Mouse (Mus musculus): ENCODE results near the gene Mrln. TPM values are rescaled to one million over a fixed set of nuclear protein-coding genes. Genes with fewer than 3 reads are reported as not detected.

Mrln gene
- total and polyA plus RNA-seq, 2 experiments from 2014 or later, result 1.3 to 1.9 TPM

DNA sequence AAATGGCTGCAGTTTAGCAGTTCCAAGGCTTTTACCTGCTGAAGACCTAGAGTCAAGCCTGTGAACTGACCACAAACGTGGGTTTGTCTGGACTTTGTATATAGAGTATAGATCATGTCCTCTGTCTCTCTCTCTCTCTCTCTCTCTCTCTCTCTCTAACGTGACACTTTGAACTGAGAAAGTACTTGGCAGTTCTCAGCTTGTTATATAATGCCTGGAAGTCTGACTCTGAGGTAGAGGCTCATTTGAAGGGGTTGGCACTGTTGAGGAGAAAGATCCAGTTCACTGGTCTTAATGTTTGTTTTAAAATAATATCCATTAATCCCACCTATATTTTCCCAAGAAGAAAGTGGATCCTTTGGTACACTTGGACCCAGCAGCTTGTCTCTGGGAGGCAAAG lies 33.5 kb downstream of the Mrln start:
- TF ChIP-seq CTCF (IDR thresholded peaks at IDR 0.05), result no peak
- Histone ChIP-seq H3K4me2 (ENCODE audit: low read depth, low read length, poor library complexity, severe bottlenecking) (no peak overlapping the region), H3K9ac (replicated peaks; ENCODE audit: low read length, poor library complexity, severe bottlenecking) (no peak overlapping the region), H3K27ac (ENCODE audit: low read depth, low read length) (no peak overlapping the region), H3K4me3 (ENCODE audit: low read depth, low read length) (no peak overlapping the region), H3K9me3 (ENCODE audit: low read length) (no peaks in the 10 kb centered on the region), H3K4me1 (ENCODE audit: insufficient read depth, low read length) (no peaks in the 10 kb centered on the region), H3K36me3 (ENCODE audit: insufficient read depth, low read length) (no peaks in the 10 kb centered on the region), H3K27me3 (ENCODE audit: insufficient read depth, low read length) (no peaks in the 10 kb centered on the region; the same call in 1 of the 2 replicates)
- ATAC-seq (ENCODE audit: low FRiP score), result no peak
- DNase-seq (ENCODE audit: low spot score), result no peak
- WGBS, result 79% methylated on average over 2 of the region's 2 CpGs

DNA sequence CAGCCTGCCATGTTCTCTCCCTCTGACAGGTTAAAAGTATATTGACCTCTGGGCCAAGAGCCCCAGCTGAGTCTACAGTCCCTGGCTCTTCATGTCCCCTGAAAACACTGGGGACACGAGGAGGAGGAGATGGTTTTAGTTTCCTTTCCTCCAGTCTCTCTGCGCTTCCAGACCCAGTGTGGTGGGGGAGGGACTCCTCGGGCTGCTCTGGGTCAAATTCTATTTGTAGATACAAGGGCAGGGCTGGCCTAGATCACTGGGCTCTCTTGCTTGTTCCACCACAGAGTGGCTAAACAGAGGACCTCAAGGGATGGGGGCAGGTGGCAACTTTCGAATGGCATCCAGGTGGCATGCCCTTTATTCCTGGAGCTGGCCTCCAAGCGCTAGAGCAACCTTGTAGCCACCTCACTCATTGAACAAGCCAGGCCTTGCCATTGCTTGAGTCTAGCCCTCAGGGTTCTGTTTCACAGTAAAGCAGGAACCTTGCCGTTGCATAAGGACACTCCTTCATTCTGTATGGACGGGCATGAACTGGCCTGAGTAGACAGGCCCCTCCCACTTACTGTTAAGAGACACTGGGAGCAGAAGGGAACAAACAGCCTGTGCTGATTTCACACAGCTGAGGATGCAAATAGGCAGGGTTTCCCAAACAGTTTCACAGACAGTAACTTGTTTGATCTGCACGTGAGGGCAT lies 38.4 kb downstream of the Mrln start:
- Histone ChIP-seq H3K4me2 (ENCODE audit: low read depth, low read length, poor library complexity, severe bottlenecking) (no peak overlapping the region), H3K9ac (replicated peaks; ENCODE audit: low read length, poor library complexity, severe bottlenecking) (no peak overlapping the region), H3K9me3 (ENCODE audit: low read length) (no peaks in the 10 kb centered on the region), H3K4me3 (ENCODE audit: low read depth, low read length) (no peak overlapping the region), H3K27me3 (ENCODE audit: insufficient read depth, low read length) (peaks cover 9% of the 10 kb centered on the region), H3K36me3 (ENCODE audit: insufficient read depth, low read length) (no peaks in the 10 kb centered on the region), H3K27ac (ENCODE audit: low read depth, low read length) (no peak overlapping the region), H3K4me1 (ENCODE audit: insufficient read depth, low read length) (no peaks in the 10 kb centered on the region)
- TF ChIP-seq CTCF (IDR thresholded peaks at IDR 0.05), result no peak
- no peak for ATAC-seq (ENCODE audit: low FRiP score)
- 52% methylated on average over 8 of the region's 8 CpGs for WGBS
- no peak for DNase-seq (ENCODE audit: low spot score)

DNA sequence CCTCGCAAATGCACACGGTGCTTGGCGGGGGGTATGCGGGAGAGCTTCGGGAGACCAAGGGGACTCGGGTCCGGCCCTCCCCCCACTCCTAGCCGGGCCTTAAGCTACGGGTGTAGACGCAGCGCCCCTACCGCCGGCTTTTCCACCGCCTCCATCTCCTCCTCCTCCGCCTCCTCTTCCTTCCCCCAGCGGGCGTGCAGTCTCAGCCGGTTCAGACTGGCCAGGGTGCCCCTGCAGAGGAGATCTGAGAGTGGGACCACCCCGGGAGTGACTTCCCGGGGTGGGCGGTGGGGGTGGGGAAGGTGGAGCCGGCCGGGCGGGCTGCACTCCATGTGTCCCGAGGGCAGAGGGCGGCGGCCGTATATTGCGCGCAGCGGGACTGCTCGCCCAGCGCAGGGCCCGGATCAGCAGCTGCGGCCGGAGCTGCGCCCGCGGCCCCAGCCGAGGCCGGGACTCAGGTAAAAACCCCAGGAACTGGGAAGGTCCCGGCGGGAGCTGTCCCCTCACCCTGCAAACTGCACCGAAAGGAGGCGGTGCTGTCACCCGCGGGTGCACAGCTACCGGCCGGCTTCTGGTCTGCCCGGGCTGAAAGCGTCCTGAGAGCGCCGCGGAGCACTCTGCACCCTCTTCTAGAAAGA lies 40.6 kb downstream of the Mrln start, which contains the start of gene Slc16a9:
TSS of gene Slc16a9 (plus strand) at position 180 of the 638 bp plus-strand sequence.
- Histone ChIP-seq H3K9ac (replicated peaks; ENCODE audit: low read length, poor library complexity, severe bottlenecking) (peak within 1 kb of the TSS; percentile 79), H3K4me3 (ENCODE audit: low read depth, low read length) (peak within 1 kb of the TSS; percentile 71), H3K27ac (ENCODE audit: low read depth, low read length) (no peak within 1 kb of the TSS), H3K27me3 (ENCODE audit: insufficient read depth, low read length) (peaks cover 9% of the 10 kb centered on the region; the same call in 1 of the 2 replicates), H3K4me1 (ENCODE audit: insufficient read depth, low read length) (no peaks in the 10 kb centered on the region), H3K4me2 (ENCODE audit: low read depth, low read length, poor library complexity, severe bottlenecking) (peak within 1 kb of the TSS; percentile 98), H3K9me3 (ENCODE audit: low read length) (no peaks in the 10 kb centered on the region), H3K36me3 (ENCODE audit: insufficient read depth, low read length) (no peaks in the 10 kb centered on the region)
- DNase-seq (ENCODE audit: low spot score), result peak; percentile 68
- TF ChIP-seq CTCF (IDR thresholded peaks at IDR 0.05), result peak; percentile 64
- under 1% methylated on average over 52 of the region's 54 CpGs for WGBS
- peak; percentile 92 for ATAC-seq (ENCODE audit: low FRiP score)

DNA sequence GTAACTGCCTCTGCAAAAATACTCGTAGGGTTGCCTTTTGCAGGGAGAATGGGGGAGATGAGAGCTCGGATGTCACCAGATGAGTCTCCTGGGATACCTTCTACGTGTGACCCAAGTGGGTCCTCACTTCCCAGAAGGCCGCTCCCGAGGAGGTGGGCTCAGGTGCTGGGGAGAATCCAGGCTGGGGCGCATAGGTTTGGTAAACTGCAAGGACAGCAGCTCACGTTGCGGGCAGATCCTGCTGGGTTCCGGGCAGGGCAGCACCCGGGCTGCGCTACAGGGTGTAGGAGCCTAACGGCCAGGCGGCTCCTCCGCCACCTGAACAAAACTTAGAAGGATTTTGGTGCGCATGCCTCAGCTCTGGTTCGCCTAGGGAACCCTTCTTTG lies 41.1 kb downstream of the Mrln start:
- no peak for TF ChIP-seq CTCF (IDR thresholded peaks at IDR 0.05)
- Histone ChIP-seq H3K27me3 (ENCODE audit: insufficient read depth, low read length) (peaks cover 9% of the 10 kb centered on the region; the same call in 1 of the 2 replicates), H3K9ac (replicated peaks; ENCODE audit: low read length, poor library complexity, severe bottlenecking) (peak overlapping the region; percentile 79), H3K4me1 (ENCODE audit: insufficient read depth, low read length) (no peaks in the 10 kb centered on the region), H3K4me3 (ENCODE audit: low read depth, low read length) (peak overlapping the region; percentile 71), H3K27ac (ENCODE audit: low read depth, low read length) (no peak overlapping the region), H3K9me3 (ENCODE audit: low read length) (no peaks in the 10 kb centered on the region), H3K36me3 (ENCODE audit: insufficient read depth, low read length) (no peaks in the 10 kb centered on the region), H3K4me2 (ENCODE audit: low read depth, low read length, poor library complexity, severe bottlenecking) (peak overlapping the region; percentile 98)
- ATAC-seq (ENCODE audit: low FRiP score) (no peak), DNase-seq (ENCODE audit: low spot score) (no peak)
- WGBS, result 2% methylated on average over 16 of the region's 16 CpGs

DNA sequence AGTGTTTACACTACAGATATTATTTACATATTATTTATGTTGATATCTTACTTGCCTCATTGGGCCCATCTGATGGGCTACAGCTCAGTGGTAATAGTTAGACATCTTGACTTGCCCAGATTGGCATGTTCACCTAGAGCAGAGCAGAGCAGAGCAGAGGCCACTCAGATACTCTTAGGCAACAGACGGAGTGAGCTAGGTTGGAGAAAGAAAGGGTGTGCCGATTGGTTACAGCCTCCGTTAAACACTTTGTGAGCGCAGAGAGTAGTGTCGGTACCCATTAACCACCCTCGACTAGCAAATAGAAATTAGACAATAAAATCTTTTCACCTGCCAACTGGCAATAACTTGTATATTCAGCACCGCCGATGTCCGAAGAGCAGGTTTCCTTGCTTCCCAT lies 41.6 kb downstream of the Mrln start:
- 44% methylated on average over 9 of the region's 9 CpGs for WGBS
- no peak for DNase-seq (ENCODE audit: low spot score)
- H3K27ac ChIP-seq (ENCODE audit: low read depth, low read length), result no peak overlapping the region
- TF ChIP-seq CTCF (IDR thresholded peaks at IDR 0.05), result no peak
- H3K9ac ChIP-seq (replicated peaks; ENCODE audit: low read length, poor library complexity, severe bottlenecking), result no peak overlapping the region
- H3K27me3 ChIP-seq (ENCODE audit: insufficient read depth, low read length), result peaks cover 9% of the 10 kb centered on the region; the same call in 1 of the 2 replicates
- no peaks in the 10 kb centered on the region for H3K9me3 ChIP-seq (ENCODE audit: low read length)
- peak overlapping the region; percentile 98 for H3K4me2 ChIP-seq (ENCODE audit: low read depth, low read length, poor library complexity, severe bottlenecking)
- ATAC-seq (ENCODE audit: low FRiP score), result no peak
- H3K4me3 ChIP-seq (ENCODE audit: low read depth, low read length), result peak overlapping the region; percentile 71; the same call in 1 of the 2 replicates
- no peaks in the 10 kb centered on the region for H3K4me1 ChIP-seq (ENCODE audit: insufficient read depth, low read length)
- no peaks in the 10 kb centered on the region for H3K36me3 ChIP-seq (ENCODE audit: insufficient read depth, low read length)

DNA sequence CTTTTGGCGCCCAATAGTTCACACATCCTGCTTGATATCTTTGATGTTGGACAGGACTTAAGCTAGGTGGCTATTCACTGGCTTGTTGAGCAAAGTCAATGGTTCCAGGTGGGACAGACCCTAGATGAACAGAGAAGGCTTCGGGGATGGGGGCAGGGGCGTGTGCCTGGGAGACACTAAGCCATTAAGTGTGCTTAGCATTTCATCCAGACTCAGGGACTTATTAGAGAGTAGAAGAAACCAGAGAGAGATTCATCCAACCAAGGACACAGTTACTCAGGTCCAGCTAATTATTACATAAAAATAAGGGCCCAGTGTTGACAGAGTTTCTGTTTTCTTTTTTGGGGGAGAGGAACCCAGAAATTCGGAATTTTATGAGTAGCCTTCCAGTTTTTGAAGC lies 45.9 kb downstream of the Mrln start:
- ATAC-seq (ENCODE audit: low FRiP score) (no peak), DNase-seq (ENCODE audit: low spot score) (no peak)
- Histone ChIP-seq H3K9ac (replicated peaks; ENCODE audit: low read length, poor library complexity, severe bottlenecking) (no peak overlapping the region), H3K4me1 (ENCODE audit: insufficient read depth, low read length) (no peaks in the 10 kb centered on the region), H3K27ac (ENCODE audit: low read depth, low read length) (no peak overlapping the region), H3K27me3 (ENCODE audit: insufficient read depth, low read length) (peaks cover 9% of the 10 kb centered on the region; the same call in 1 of the 2 replicates), H3K4me3 (ENCODE audit: low read depth, low read length) (no peak overlapping the region), H3K9me3 (ENCODE audit: low read length) (no peaks in the 10 kb centered on the region), H3K36me3 (ENCODE audit: insufficient read depth, low read length) (no peaks in the 10 kb centered on the region), H3K4me2 (ENCODE audit: low read depth, low read length, poor library complexity, severe bottlenecking) (no peak overlapping the region)
- no peak for TF ChIP-seq CTCF (IDR thresholded peaks at IDR 0.05)
- whole genome bisulfite sequencing, result 86% methylated on average over 4 of the region's 4 CpGs

All from midbrain, postnatal 0 days (tissue).